Mouse (Mus musculus) ES-E14 (cell line): Measurements from ENCODE around the gene Hsd17b14. TPM values are rescaled to one million over a fixed set of nuclear protein-coding genes. Genes with fewer than 3 reads are reported as not detected.

Source experiments
- DNase-seq: peaks from one replicate; pipeline ENCODE4 v3.0.0-alpha.2; 2013; ENCODE audit warnings: low read depth, low spot score
- H3K27ac ChIP-seq: 2 replicates; pipeline ENCODE4 v1.5.1; 2012; ENCODE audit warnings: low read depth, mild to moderate bottlenecking, low read length, moderate library complexity, mixed read lengths; ENCODE audit not compliant: poor library complexity, insufficient read depth, severe bottlenecking
- H3K36me3 ChIP-seq: 2 replicates; pipeline ENCODE4 v1.6.1; 2012; ENCODE audit warnings: mild to moderate bottlenecking, low read length, moderate library complexity, mixed read lengths; ENCODE audit not compliant: control insufficient read depth, poor library complexity, insufficient read depth, severe bottlenecking
- H3K4me1 ChIP-seq, 2 experiments: fragments of 150-350 bp in 1 of 2; sonication (generic) in 1 of 2; 2 replicates each; pipeline ENCODE4 v1.6.1; 2012; ENCODE audit warnings: low read length in 2 of 2, mild to moderate bottlenecking in 1 of 2, mixed read lengths in 1 of 2; ENCODE audit not compliant: control insufficient read depth in 2 of 2, insufficient read depth in 2 of 2, poor library complexity in 1 of 2
- H3K4me3 ChIP-seq, 2 experiments: fragments of 150-350 bp in 1 of 2; sonication (generic) in 1 of 2; 2 replicates each; pipeline ENCODE4 v1.5.1; 2012; ENCODE audit warnings: low read length in 2 of 2, low read depth in 1 of 2, mild to moderate bottlenecking in 1 of 2, mixed read lengths in 1 of 2; ENCODE audit not compliant: insufficient read depth in 1 of 2, poor library complexity in 1 of 2, severe bottlenecking in 1 of 2
- H3K9ac ChIP-seq: 2 replicates; pipeline ENCODE4 v1.6.1; 2012; ENCODE audit warnings: low read depth, mild to moderate bottlenecking, low read length, mixed read lengths; ENCODE audit not compliant: poor library complexity, insufficient read depth, severe bottlenecking
- H3K9me3 ChIP-seq: fragments of 150-350 bp; sonication (generic); 2 replicates; pipeline ENCODE4 v1.6.1; 2012; ENCODE audit warnings: low read depth, mild to moderate bottlenecking, low read length; ENCODE audit not compliant: control insufficient read depth, insufficient read depth
- CHD2 ChIP-seq: IDR thresholded peaks from 2 replicates; pipeline ENCODE4 v1.6.1; 2014; ENCODE audit warnings: mild to moderate bottlenecking, low read depth, low read length, inconsistent platforms
- HCFC1 ChIP-seq: IDR thresholded peaks from 2 replicates; pipeline ENCODE4 v1.6.1; 2012; ENCODE audit warnings: low read length, inconsistent platforms, borderline replicate concordance; ENCODE audit not compliant: insufficient read depth
- MAFK ChIP-seq: IDR thresholded peaks from 2 replicates; pipeline ENCODE4 v1.6.1; 2014; ENCODE audit warnings: mild to moderate bottlenecking, low read depth, low read length, inconsistent platforms; ENCODE audit not compliant: insufficient read depth
- ZC3H11A ChIP-seq: IDR thresholded peaks from 2 replicates; pipeline ENCODE4 v1.6.1; 2012; ENCODE audit warnings: low read depth, mild to moderate bottlenecking, inconsistent platforms, low read length, borderline replicate concordance
- ZNF384 ChIP-seq: IDR thresholded peaks from 2 replicates; pipeline ENCODE4 v1.6.1; 2012; ENCODE audit warnings: low read depth, low read length, inconsistent platforms
- in situ Hi-C, 2 experiments: fragments of 600-800 bp; cut with MboI; formaldehyde crosslinking; loops; one replicate each; pipeline ENCODE4 v1.15.1; 2025; ENCODE audit warnings: low sequenced_read_pairs in 2 of 2, inconsistent platforms in 1 of 2; ENCODE audit not compliant: unreplicated experiment in 2 of 2
- total RNA-seq: library from RNA; depleted of rRNA; stranded (reverse); fragments of 300-350 nt; gene quantifications from 2 replicates; pipeline ENCODE4 v1.2.3, GENCODE M21; 2012

The Hsd17b14 gene
- total RNA-seq, 1 experiment: 33.0 TPM

DNA sequence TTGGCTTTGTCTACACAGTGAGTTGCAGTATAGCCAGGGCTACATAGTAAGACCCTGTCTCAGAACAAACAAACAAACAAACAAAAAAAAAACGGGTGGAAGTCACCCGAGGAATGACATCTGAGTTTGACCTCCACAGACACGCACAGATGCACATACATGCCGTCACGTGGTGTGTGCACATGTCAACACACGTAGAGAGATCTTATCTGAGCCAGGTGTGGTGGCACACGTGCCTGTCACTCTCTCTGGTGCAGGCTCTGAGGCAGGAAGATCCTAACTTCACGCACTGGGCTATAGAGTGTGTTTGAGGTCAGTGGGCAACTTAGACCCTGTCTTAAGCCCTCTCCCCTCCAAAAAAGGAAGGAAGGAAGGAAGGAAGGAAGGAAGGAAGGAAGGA, 19.3 kb downstream of the Hsd17b14 start:
- peaks cover 14% of the 10 kb centered on the region for H3K36me3 ChIP-seq
- no peak overlapping the region for H3K4me3 ChIP-seq
- peaks cover 7 to 33% of the 10 kb centered on the region in 2 experiments; a peak in 3 of 4 replicates for H3K4me1 ChIP-seq
- in situ Hi-C loops: no loop called here
- no peak for DNase-seq
- no peak overlapping the region for H3K27ac ChIP-seq
- no peak for TF ChIP-seq ZC3H11A
- TF ChIP-seq HCFC1: no peak
- no peak for TF ChIP-seq ZNF384
- TF ChIP-seq MAFK: no peak
- no peak for TF ChIP-seq CHD2
- H3K9ac ChIP-seq: no peak overlapping the region
- no peaks in the 10 kb centered on the region for H3K9me3 ChIP-seq

DNA sequence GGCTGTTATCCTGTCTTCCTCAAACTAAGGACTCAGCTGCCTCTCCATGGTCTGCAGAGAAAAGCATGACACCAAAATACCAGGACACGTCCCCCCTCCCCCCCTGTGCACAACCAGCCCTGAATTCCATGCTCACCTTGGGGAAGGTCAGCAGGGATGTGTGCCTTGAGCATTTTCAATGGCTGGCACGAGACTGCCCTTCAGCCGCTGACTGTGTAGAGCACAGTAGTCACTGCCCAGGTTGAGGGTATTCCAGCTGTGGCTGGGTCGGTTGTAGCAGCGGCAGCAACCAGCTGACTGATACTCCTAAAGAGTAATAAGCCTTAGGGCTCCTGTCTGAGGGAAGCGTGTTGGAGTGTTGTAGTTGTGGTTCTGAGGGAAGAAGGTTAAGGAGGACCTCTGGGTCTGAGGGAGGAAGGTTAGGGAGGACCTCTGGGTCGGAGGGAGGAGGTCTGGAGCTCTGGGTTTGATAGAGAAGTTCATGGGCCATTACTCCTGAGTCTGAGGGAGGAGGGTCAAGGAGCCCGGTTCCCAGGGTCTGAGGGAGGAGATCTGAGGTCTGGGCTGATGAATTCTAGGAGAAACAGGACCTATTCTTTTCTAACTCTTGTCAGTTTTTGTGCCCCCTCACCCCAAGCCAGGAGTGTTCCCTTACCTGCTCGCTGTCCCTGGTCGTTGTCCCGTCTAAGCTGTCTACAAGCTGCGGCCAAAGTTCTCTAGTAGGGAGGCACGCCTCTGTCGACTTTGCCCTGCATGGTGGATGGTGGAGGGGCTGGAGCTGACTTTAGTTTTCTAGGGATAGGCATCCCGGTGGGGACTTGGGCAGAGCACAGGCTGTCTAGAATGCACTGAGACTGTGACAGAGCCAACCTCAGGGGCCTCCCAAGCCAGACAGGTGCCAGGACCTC, 20.0 kb downstream of the Hsd17b14 start:
- in situ Hi-C loops: no loop called here
- DNase-seq: no peak
- peak overlapping the region; percentile 25; the same call in 1 of the 2 replicates for H3K27ac ChIP-seq
- H3K36me3 ChIP-seq: peaks cover 14% of the 10 kb centered on the region
- TF ChIP-seq ZNF384 (no peak), HCFC1 (no peak), ZC3H11A (no peak), MAFK (no peak), CHD2 (no peak)
- H3K4me3 ChIP-seq: peak overlapping the region in 1 of 2 experiments; percentile 5; a peak in 1 of 4 replicates
- no peaks in the 10 kb centered on the region for H3K9me3 ChIP-seq
- peaks cover 7 to 33% of the 10 kb centered on the region in 2 experiments; a peak in 3 of 4 replicates for H3K4me1 ChIP-seq
- H3K9ac ChIP-seq: peak overlapping the region; percentile 50

DNA sequence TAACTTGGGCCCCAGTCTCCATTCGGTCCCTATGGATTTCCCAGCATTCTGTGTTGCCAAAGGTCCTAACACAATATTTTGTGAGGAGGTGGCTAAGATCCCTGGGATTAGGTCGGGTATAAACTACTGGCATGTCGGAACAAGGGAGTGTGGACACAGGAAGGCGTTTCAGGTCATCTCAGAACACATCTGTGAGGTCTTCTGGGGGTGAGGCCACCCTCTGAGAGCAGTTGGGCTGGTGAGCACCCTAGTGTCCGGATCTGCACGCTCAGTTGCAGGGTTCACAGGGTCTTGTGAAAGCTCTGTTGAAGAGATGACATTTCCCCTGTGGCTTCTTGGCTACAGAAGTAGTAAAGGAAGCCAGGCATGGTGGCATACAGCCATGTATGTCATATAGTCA, 31.2 kb downstream of the Hsd17b14 start:
- peaks cover 23% of the 10 kb centered on the region; the same call in 1 of the 2 replicates for H3K36me3 ChIP-seq

DNA sequence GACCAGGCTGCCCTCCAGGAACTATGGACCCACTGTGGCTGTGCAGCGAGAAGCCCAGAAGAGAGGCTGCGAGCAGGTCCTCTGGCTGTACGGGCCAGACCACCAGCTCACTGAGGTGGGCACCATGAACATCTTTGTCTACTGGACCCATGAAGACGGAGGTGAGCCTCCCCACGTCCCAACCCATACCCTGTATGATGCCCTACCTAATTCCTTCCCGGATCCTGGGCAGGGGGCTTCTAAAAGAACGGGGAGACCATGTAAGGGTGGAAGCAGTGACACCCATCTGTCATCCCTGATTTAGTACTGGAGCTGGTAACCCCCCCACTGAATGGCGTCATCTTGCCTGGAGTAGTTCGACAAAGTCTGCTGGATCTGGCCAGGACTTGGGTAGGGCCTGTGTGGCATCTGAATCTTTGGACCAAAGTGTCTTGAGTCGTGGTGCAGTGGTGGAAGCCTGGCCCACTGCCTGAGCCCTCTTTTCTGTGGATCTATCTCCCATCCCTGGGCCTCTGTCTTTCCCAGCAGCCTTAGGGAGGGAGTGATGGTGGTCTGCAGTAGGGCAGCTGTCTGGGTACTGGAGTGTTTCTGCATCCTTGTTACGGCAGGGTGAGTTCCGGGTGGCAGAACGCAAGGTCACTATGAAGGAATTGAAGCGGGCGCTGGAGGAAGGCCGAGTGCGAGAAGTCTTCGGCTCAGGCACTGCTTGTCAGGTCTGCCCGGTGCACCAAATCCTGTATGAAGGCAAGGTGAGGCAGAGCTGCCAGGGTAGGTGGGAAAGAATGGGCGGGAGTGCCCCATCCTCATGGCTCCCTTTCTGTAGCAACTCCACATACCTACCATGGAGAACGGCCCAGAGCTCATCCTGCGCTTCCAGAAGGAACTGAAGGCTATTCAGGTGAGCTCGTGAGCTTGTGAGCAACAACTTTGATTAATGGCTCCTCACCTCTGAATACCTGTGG, 33.2 kb downstream of the Hsd17b14 start:
- TF ChIP-seq MAFK: no peak
- no peak for TF ChIP-seq ZNF384
- TF ChIP-seq CHD2: no peak
- H3K27ac ChIP-seq: no peak overlapping the region
- H3K9ac ChIP-seq: no peak overlapping the region
- peaks cover 23% of the 10 kb centered on the region; the same call in 1 of the 2 replicates for H3K36me3 ChIP-seq
- DNase-seq: no peak
- H3K9me3 ChIP-seq: no peaks in the 10 kb centered on the region
- in situ Hi-C loops: no loop called here
- H3K4me1 ChIP-seq: peaks cover 1 to 4% of the 10 kb centered on the region in 2 experiments; a peak in 1 of 4 replicates
- no peak overlapping the region for H3K4me3 ChIP-seq

More for the DNA sequence above, 31.2 kb downstream of the Hsd17b14 start:
- TF ChIP-seq CHD2: no peak
- no peak for TF ChIP-seq ZNF384
- Histone ChIP-seq H3K4me1 (peaks cover 0 to 4% of the 10 kb centered on the region in 2 experiments; a peak in 1 of 4 replicates), H3K9ac (no peak overlapping the region), H3K4me3 (no peak overlapping the region), H3K27ac (no peak overlapping the region), H3K9me3 (no peaks in the 10 kb centered on the region)
- in situ Hi-C loops: no loop called here
- DNase-seq: no peak
